Mouse (Mus musculus): Measurements from ENCODE around the gene Ccdc157.

The Ccdc157 gene

DNA sequence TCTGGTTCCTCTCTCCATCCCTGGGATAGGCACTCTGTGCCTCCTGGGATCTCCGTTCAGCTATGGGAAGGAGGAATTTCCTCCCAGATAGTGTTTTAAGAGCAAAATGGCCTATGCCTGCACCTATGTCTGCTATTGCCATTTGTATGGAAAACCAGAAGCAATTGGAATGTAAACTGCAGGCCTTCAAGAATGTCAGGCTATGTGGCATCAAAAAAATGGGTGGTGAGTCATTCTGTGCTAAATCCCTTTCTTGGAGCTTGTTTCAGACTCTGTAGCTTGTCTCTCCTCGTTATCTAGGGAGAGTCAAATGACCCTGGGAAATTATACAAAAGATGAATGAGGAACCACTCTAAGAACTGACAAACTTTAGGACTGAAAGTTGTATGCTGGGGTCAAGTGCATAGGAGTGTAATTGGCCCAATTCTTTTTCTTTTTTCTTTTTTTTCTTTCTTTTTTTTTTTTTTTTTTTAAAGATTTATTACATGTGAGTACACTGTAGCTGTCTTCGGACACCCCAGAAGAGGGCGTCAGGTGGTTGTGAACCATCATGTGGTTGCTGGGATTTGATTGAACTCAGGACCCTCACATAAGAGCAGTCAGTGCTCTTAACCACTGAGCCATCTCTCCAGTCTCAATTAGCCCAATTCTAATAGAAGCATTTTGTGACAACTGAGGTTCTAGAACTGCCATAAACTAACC lies 24.3 kb upstream of the Ccdc157 start:
- in situ Hi-C loops (cut with MboI; ENCODE audit: low sequenced_read_pairs) = no loop called here

DNA sequence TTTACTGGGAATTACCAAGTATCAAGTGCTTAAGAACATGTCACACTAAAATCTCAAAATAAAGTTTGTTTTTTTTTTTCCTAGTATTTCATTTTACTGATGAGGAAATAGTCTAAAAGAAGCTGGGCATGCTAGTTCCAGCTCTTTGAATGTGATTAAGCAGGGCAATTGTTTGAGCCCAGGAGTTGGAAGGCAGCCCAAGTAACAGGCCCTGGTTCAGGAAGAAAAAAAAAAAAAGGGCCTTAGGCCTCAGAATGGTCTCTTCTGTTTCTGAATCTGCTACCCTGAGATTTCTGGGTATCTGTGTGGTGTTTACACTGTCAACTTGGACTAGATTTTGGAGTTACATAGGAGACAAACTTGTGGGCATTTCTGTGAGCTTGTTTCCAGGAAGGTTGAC lies 23.4 kb upstream of the Ccdc157 start:
- in situ Hi-C loops (cut with MboI; ENCODE audit: low sequenced_read_pairs) = no loop called here

DNA sequence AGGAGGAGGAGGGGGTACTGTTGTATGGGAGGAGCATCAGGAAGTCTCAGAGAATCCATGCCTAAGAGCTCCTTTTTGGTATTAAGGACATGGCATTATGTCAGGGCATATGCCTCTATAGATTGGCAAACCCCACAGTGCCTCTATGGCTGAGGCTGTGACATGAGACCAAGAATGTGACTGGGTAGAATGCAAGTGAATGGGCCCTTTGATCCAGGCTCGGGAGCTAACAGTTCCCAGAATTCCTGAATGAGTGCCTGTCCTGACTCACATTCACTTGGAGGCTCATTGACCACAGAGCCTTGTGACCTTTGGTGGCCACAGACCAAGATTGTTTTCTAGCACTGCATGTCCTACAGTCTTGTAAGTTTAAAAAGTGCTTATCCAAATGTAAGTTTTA lies 22.0 kb upstream of the Ccdc157 start:
- in situ Hi-C loops (cut with MboI; ENCODE audit: low sequenced_read_pairs) = no loop called here

DNA sequence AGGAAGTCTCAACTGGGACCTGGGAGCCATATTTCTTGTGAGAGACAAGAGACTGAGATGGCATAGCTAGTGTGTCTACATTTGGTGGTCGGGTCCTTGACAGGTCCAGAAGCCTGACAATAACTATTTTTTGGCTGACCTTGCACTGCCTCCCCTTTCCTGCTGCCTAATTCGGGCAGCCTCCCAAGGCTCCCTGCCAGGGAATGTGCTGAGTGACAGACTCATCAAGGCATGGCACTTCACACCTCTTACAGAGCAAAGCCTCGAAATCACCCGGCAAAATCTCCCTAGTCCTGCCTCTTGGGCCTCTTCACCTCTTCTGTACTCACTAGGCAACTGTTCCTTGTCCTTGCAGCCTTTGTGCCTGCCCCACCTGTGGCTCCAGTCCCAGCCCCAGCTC lies 17.6 kb upstream of the Ccdc157 start:
- in situ Hi-C loops (cut with MboI; ENCODE audit: low sequenced_read_pairs) = no loop called here

DNA sequence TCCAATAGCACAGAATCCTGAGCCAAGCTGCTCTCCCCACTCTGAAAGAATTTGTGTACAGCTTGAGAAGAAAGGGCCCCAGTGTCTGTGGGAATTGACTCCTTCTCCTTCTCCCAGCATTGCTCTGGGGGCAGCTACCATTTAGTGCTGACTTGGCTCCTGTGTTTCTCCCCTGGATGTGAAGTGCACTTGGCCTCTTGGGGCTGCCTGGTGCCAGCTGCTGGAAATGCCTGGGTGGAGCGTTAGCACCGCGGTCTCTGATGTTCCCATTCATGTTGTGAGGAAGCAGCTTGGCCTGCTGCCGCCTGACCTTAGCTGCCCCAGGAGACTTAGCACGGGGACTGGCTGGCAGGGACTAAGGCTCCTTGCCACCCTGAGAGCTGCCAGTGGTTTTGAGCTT lies 14.5 kb upstream of the Ccdc157 start:
- in situ Hi-C loops (cut with MboI; ENCODE audit: low sequenced_read_pairs) = no loop called here

DNA sequence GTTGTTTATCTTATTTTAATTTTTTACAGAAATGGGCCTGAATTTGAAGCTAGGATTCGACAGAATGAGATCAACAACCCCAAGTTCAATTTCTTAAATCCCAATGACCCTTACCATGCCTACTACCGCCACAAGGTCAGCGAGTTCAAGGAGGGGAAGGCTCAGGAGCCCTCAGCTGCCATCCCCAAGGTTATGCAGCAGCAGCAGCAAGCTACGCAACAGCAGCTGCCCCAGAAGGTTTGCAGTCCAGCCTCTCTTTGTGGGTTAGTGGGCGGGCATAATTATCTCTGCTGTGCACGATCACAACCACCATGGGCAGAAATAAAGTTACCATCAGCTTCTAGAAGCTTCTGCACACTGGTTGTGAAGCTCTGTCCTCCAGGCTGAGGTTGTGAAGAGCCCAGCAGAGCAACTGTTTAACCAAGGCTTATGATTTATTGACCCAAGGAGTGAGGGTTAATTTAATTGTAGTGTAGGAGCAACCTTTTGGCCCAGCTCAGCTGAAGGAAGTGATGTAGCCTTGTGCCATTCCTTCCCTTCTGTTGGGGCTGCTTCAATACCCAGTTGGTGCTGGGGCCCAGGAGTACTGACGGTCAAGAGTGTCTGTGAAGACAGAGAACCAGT lies 6.5 kb upstream of the Ccdc157 start:
- in situ Hi-C loops (cut with MboI; ENCODE audit: low sequenced_read_pairs) = no loop called here

DNA sequence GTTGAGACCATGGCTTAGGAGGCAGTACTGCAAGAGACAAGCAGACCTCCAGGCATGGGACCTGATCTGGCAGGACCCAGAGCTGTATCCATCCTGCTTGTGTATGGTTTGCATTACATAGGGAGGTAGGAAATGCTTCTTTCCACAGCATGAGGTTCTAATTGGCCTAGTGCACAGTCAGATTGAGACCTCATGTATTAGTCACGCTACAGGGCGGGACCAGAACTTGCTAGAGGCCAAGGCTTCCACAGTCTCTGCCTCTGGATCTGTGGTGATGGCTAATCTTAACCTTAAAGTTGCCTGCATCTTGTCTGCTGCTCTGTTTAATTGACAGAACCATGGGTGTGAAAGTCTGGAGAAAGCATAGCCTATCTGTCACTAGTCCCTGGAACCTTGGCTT lies 4.6 kb upstream of the Ccdc157 start:
- in situ Hi-C loops (cut with MboI; ENCODE audit: low sequenced_read_pairs) = no loop called here

DNA sequence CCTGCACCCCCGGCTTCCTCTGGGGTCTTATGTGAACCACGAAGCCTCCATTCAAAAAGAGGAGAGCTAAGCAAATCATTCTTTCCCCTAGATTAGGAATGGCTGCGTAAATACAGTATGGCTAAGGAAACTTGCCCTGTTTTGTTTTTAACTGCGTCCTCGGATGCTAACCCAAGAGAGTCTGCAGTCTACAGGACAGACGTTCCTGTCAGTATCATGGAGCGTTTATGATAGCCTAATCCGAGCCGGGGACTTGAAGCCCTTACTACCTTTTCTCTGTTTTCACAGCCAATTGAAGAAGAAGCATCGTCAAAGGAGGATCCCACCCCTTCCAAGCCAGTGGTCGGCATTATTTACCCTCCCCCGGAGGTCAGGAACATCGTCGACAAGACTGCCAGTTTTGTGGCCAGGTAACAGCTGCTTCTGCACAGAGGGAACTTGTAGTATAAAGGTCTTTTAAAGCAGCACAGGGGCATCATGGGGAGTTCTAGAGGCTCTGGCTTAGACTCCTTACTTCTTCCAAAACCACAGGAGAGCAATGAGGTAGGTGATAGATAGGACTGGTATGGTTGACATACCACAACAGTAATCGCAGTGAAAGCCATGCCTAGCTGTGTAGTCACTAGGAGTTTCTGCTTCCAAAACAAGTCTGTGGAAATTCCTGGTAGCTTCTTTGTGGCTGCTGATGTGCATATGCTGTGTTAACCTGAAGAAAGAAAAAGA lies 826 bp upstream of the Ccdc157 start:
- in situ Hi-C loops (cut with MboI; ENCODE audit: low sequenced_read_pairs) = no loop called here

DNA sequence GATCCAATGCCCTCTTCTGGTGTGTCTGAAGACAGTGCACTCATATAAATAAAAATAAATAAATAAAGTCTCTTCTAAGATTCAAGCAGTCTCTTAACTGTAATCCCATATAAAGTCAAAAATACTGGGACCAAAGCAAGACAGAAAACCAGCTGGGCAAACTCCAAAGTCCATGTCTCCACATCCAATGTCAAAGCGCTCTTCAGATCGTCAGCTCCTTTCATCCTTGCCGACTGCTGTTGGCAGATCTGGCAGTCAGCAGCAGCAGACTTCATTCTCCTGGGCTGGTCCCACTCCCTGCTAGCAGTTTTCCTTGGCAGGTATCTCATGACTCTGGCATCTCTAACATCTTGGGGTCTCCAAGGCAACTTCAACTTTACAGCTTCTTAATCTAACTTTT lies 1.4 kb downstream of the Ccdc157 start:
- in situ Hi-C loops (cut with MboI; ENCODE audit: low sequenced_read_pairs) = no loop called here

DNA sequence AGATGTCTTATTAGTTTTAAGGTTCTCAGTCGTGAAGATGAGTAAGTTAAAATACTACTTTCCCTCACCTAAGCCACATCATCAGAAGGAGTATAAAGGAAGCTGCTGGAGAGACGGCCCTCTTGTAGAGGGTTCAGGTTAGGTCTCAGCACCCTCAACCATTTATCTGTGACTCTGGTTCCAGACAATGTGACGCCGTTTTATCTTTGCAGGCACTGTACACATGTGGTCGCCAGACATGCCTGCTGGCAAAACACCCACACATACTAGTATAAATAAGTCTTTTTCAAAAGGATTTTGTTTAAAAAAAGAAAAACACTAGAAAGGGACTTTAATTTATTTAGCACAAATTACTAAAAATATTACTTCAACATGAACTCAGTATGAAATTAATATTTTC lies 4.5 kb downstream of the Ccdc157 start:
- in situ Hi-C loops (cut with MboI; ENCODE audit: low sequenced_read_pairs) = no loop called here

DNA sequence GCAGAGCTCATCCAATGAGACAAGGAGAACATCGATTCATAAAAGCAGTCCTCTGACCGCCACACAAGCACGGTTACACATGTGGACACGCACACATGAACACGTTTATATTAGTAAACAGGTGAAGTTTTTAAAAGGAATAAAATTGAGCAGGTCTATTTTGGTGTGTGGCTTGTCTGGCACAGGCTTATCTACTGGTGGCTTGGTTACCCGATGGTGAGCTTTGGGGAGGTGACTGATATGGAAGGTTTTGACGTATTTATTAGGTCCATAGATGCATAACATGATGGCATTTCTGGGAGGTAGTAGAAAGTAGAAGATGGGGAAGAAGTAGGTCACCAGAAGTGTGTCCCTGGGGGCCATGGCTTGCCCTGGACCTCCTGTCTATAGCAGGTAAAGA lies 6.4 kb downstream of the Ccdc157 start:
- in situ Hi-C loops (cut with MboI; ENCODE audit: low sequenced_read_pairs) = no loop called here

DNA sequence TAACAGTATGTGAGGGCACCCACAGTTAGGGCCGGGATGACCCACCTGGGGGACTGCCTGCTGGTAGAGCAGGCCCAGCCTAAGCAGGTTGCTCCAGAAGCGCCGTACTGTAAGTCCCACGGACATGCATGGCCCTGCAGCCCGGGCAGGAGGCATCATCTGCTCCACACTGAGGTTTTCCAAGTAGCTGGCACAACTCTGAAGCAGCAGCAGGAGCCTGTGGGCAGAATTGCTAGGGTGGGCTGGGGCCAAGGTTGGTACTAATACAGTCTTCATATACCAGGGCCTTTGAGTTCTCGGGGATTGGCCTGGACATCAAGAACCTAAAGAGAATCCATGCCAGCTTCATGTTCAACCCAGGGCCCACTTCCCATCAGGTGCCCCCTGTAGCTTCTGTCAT lies 10.2 kb downstream of the Ccdc157 start:
- in situ Hi-C loops (cut with MboI; ENCODE audit: low sequenced_read_pairs) = no loop called here

DNA sequence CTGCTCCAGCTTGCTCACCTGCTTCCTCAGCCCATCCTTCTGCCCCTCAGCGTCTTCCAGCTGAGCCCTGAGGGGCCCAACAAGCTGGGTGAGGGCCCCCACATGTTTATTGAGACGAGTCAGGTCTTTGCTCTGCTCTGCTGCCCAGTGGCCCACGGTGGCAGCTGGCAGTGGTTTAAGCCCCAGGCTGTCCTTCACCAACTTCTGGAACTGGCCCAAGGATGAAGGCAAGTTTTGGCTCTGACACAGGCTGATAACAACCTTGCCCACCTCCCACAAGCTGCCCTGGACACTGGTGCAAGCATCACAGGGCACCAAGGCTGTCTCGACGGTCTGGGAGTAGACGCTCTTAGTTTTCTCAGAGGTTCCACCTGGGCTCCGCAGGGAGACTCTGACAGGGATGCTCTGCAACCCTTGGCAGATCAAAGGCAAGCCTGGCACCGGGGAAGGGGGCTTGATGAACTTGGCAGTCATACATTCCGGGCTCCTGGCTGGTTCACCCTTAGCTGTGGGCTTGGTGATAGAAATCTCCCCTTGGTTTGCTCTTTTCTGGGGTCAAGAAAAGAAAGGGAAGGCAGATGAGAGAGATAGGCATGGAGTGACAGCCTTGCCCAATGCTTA lies 11.4 kb downstream of the Ccdc157 start:
- in situ Hi-C loops (cut with MboI; ENCODE audit: low sequenced_read_pairs) = no loop called here

DNA sequence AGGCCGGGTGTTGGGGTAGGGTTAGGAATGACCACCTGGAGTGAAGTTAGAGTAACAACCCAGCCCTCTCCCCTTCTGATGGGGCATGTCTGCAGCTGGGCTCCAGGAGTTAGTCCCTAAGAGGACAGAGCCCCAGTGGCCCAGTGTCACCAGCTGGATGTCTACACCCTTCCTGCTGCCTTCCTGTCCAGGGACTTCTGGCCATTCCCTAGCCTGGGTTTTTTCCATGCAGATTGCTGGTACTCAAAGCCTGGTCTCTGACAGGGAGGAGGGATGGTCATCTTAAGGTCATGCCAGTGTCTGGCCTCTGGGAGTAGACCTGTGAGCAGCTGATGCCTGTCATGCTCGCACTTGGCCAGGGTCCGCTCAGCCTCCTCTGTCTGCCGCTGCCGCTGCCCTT lies 12.0 kb downstream of the Ccdc157 start:
- in situ Hi-C loops (cut with MboI; ENCODE audit: low sequenced_read_pairs) = no loop called here

DNA sequence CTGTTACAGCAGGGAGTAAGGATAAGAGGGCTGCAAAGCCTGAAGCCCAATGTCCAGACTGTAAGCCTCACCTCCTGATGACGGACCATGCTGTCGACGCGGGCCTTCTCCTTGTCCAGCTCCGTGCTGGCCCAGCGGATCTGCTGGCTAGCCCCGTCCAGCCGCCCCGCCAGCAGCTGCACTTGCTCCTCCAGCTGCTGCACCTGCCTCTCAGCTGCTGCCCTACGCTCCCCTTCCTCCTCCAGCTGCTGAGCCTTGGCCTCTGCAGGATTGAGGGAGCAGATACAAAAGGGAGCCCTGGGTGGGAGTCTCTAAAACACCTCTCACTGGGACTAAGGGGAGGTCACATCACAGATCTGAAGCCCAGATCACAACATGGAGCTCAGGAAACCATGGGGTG lies 13.0 kb downstream of the Ccdc157 start:
- in situ Hi-C loops (cut with MboI; ENCODE audit: low sequenced_read_pairs) = no loop called here

DNA sequence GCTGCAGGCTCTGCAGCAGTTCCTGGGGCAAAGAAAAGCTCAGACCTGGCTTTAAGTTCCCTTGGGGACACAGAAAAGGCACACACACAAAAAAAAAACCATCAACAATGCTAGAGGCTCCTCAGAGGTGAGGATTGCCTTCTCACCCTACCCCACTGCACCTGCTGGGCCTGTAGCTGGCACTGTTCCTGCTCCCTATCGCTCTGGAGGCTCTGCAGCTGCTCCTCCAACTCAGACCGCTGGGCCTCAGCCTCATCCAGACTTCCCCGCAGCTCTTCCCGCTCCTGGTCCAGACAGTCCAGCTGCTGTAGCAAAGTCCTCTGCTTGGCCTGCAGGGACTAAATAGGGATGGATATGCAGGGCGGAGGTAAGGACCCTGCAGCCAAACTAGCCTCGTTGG lies 13.7 kb downstream of the Ccdc157 start:
- in situ Hi-C loops (cut with MboI; ENCODE audit: low sequenced_read_pairs) = no loop called here

DNA sequence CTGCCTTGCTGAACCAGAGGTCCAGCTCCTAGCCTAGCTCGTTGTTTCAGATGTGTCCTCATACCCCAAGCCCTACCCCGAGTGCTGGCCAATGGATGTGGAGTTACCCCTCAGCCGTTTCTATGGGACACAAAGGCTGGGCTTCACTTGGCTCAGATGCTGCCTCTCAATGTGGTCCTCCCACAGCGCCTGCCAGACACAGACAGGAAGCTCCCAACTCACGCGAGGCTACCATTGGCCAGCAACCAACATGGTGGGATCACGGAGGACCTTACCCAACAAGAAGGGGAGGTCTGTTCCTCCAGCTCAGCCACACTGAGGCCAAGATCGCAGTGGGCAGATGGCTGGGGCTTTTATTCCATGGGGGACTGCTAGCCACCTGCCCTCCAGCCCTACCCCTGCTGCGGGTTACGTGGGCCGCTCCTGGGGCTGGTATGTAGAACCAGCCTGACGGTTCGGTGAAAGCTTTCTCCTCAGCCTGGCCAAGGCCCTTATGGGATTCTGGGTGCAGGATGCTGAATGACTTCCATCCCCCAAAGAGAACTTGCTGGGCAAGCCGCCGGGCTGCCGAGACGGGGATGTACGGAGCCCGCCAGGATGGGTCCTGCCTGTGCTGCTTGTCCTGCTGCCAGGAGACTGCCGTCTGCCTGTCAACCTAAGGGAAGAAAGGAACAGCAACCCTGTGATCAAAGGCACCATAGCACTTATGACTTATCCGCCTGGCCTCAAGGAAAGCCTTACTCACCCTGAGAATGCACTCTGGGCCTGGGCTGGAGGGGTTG lies 16.6 kb downstream of the Ccdc157 start:
- in situ Hi-C loops (cut with MboI; ENCODE audit: low sequenced_read_pairs) = no loop called here

DNA sequence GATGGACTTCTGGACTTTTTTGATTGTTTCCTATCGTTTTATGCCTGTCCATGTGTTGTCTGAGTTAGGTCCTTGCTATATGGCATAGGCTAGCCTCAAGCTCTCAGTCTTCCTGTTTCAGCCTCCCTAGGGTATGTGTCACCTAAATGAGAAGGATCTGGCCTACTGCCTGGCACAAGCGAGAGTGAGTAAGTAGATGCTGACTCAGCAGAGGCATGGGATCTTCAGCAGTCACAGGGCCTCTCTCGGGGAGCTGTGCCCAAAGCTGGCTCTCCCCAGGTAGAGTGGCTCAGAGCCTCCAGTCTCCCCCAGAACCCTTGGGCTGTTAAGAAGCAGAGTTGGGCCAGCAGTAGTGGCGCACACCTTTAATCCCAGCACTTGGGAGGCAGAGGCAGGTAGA lies 17.7 kb downstream of the Ccdc157 start:
- in situ Hi-C loops (cut with MboI; ENCODE audit: low sequenced_read_pairs) = no loop called here

DNA sequence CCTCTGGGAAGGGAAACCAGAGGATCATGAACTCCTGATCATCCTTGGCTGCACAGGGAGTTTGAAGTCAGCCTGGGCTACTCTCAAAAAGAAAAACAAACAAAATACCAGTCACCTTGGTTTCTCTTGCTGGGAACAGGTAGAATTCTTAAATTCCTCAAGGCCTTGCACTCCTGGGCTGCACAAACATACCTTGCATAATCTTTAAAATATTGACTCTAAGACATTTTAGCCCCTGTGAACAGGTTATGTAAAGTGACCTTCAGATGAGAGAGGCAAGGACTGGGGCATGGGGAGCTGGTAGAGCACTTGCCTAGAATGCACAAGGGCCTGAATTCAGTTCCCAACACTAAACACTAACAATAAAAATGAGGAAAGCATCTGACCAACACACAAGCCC lies 18.6 kb downstream of the Ccdc157 start:
- in situ Hi-C loops (cut with MboI; ENCODE audit: low sequenced_read_pairs) = no loop called here

DNA sequence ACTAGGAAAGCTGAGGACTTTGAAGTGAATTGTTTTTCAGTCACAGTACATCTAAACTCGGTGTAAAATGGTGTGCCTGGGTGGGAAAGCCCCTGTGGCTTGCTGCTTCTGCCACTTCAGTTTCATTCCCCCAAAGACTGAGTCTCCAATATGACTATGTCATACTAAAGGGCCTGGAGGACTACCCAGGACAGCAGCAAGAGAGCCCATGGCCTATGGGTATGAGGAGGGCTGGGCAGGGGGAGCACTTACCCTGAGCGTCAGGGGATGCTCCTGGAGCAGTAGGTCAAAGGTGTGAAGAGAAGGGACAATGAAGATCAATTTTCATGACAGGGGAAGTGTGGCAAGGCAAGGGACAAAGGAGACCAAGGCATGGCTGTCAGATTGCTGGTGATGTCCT lies 21.1 kb downstream of the Ccdc157 start:
- in situ Hi-C loops (cut with MboI; ENCODE audit: low sequenced_read_pairs) = loop anchor here (5.0 kb wide), 1 partner anchor 68 kb away; no protein-coding TSS in a partner anchor

All from CH12F3 (cell line).